Mouse (Mus musculus) neural tube, embryonic 12.5 days (tissue): ENCODE measurements around the gene Por. TPM values are rescaled to one million over a fixed set of nuclear protein-coding genes. Genes with fewer than 3 reads are reported as not detected.
A peak's percentile ranks its signal among the peaks of the same experiment; 100 is the strongest.

Experiments used
- ATAC-seq: fragments of 200-750 bp; cut with Nextera tagmentation; 2 replicates; pipeline ENCODE4 v1.8.0; 2017; ENCODE audit warnings: low read depth, mild to moderate bottlenecking, moderate TSS enrichment, moderate library complexity; ENCODE audit not compliant: low FRiP score
- H3K27ac ChIP-seq: fragments of 300-500 bp; sonication (generic); 2 replicates; pipeline ENCODE4 v1.5.1; 2016
- H3K27me3 ChIP-seq: fragments of 300-500 bp; sonication (generic); replicated peaks from 2 replicates; pipeline ENCODE4 v1.6.1; 2016; ENCODE audit warnings: mild to moderate bottlenecking
- H3K36me3 ChIP-seq: fragments of 300-500 bp; sonication (generic); 2 replicates; pipeline ENCODE4 v1.6.1; 2016; ENCODE audit warnings: mild to moderate bottlenecking
- H3K4me1 ChIP-seq: fragments of 300-500 bp; sonication (generic); 2 replicates; pipeline ENCODE4 v1.6.1; 2016
- H3K4me2 ChIP-seq: fragments of 300-500 bp; sonication (generic); replicated peaks from 2 replicates; pipeline ENCODE4 v1.6.1; 2016; ENCODE audit warnings: mild to moderate bottlenecking
- H3K4me3 ChIP-seq: fragments of 300-500 bp; sonication (generic); 2 replicates; pipeline ENCODE4 v1.5.1; 2016
- H3K9ac ChIP-seq: fragments of 300-500 bp; sonication (generic); 2 replicates; pipeline ENCODE4 v1.6.1; 2016; ENCODE audit warnings: mild to moderate bottlenecking
- H3K9me3 ChIP-seq: fragments of 300-500 bp; sonication (generic); 2 replicates; pipeline ENCODE4 v1.6.1; 2016; ENCODE audit warnings: mild to moderate bottlenecking
- WGBS: fragments of 180-500 bp; shearing (Covaris S2); methylation state at CpG from one replicate; pipeline ENCODE4 v1.1.7; 2016; 5-methylcytosine and 5-hydroxymethylcytosine counted together
- polyA plus RNA-seq: library from polyadenylated mRNA; unstranded; fragments of >200 nt; fragmentation: Nextera tagmentation; extraction: Ambion mirVana; gene quantifications from 2 replicates; pipeline ENCODE4 v1.2.1, GENCODE M21; 2016

Gene Por
- polyA plus RNA-seq, 1 experiment from 2014 or later = 112 TPM

- WGBS = 86% methylated on average over 4 of the region's 4 CpGs
- ATAC-seq = no peak
- H3K4me3 ChIP-seq = no peak overlapping the region
Observed at GRCm38 (mm10) chr5:135659956-135660355, 9.9 kb upstream of the Por start.

DNA sequence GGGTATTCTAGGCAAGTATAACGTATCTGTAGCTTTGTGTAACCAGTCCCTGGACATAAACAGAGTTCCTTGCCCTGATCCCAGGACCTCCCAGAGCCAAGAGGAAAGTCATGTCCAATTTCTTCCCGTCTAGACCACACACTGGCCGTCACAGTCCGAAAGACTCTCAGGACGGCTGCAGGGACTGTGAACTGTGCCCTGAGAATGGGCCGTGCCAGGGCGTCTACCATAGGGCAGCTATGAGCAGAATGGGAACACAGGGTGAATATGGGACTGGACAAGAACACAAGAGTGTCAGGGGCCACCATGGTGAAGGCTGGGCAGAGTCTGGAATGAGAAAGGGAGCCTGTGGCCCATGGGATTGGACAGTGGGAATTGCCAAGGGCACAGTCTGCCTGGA lies 9.3 kb upstream of the Por start:
- WGBS = 88% methylated on average over 7 of the region's 7 CpGs
- H3K27ac ChIP-seq = no peak overlapping the region
- H3K4me3 ChIP-seq = no peak overlapping the region
- H3K36me3 ChIP-seq = no peaks in the 10 kb centered on the region
- no peak overlapping the region for H3K9ac ChIP-seq
- no peak for ATAC-seq
- H3K4me1 ChIP-seq = no peaks in the 10 kb centered on the region
- H3K9me3 ChIP-seq = no peaks in the 10 kb centered on the region
- no peak overlapping the region for H3K4me2 ChIP-seq
- H3K27me3 ChIP-seq = no peaks in the 10 kb centered on the region

More at GRCm38 (mm10) chr5:135659956-135660355, 9.9 kb upstream of the Por start:
- no peaks in the 10 kb centered on the region for H3K36me3 ChIP-seq
- no peak overlapping the region for H3K9ac ChIP-seq
- H3K27me3 ChIP-seq = no peaks in the 10 kb centered on the region
- H3K4me2 ChIP-seq = no peak overlapping the region
- H3K4me1 ChIP-seq = no peaks in the 10 kb centered on the region
- no peak overlapping the region for H3K27ac ChIP-seq
- H3K9me3 ChIP-seq = no peaks in the 10 kb centered on the region

GRCm38 (mm10) chr5:135666890-135667289 lies 2.9 kb upstream of the Por start:
- H3K4me1 ChIP-seq = no peaks in the 10 kb centered on the region
- H3K36me3 ChIP-seq = no peaks in the 10 kb centered on the region
- 90% methylated on average over 5 of the region's 5 CpGs for WGBS
- no peaks in the 10 kb centered on the region for H3K9me3 ChIP-seq
- no peaks in the 10 kb centered on the region for H3K27me3 ChIP-seq
- H3K9ac ChIP-seq = no peak overlapping the region
- no peak overlapping the region for H3K4me3 ChIP-seq
- H3K4me2 ChIP-seq = no peak overlapping the region
- no peak overlapping the region for H3K27ac ChIP-seq
- ATAC-seq = no peak

- no peak overlapping the region for H3K4me3 ChIP-seq
- no peak overlapping the region for H3K27ac ChIP-seq
- no peak for ATAC-seq
- no peaks in the 10 kb centered on the region for H3K9me3 ChIP-seq
- 85% methylated on average over 7 of the region's 7 CpGs for WGBS
- no peak overlapping the region for H3K4me2 ChIP-seq
- no peak overlapping the region for H3K9ac ChIP-seq
- no peaks in the 10 kb centered on the region for H3K36me3 ChIP-seq
- no peaks in the 10 kb centered on the region for H3K27me3 ChIP-seq
- H3K4me1 ChIP-seq = peaks cover 4% of the 10 kb centered on the region
Observed at GRCm38 (mm10) chr5:135668071-135668470, 1.8 kb upstream of the Por start.

- Histone ChIP-seq H3K9ac (no peak overlapping the region), H3K9me3 (no peaks in the 10 kb centered on the region), H3K4me3 (no peak overlapping the region), H3K4me1 (peaks cover 28% of the 10 kb centered on the region), H3K36me3 (no peaks in the 10 kb centered on the region), H3K27ac (no peak overlapping the region), H3K27me3 (no peaks in the 10 kb centered on the region), H3K4me2 (no peak overlapping the region)
- WGBS = 85% methylated on average over 2 of the region's 2 CpGs
- no peak for ATAC-seq
Observed at GRCm38 (mm10) chr5:135670881-135671280, 1.0 kb downstream of the Por start.

DNA sequence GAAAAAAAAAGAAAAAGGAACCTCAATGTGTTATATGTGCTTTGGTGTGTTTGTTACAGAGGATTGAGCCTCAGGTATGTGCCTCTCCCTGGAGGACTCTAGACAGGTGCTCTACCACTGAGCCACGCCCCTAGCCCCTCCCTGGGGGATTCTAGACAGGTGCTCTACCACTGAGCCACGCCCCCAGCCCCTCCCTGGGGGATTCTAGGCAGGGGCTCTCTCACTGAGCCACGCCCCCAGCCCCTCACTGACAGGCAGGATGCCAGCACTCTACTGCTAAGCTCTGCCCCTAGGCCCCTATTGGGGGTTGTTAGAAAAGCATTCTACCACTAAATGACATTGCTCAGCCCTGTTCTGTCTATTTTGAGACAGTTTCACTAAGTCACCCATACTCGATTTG lies 2.7 kb downstream of the Por start:
- Histone ChIP-seq H3K4me2 (no peak overlapping the region), H3K36me3 (no peaks in the 10 kb centered on the region), H3K27me3 (no peaks in the 10 kb centered on the region), H3K4me3 (no peak overlapping the region), H3K9me3 (no peaks in the 10 kb centered on the region), H3K27ac (no peak overlapping the region), H3K4me1 (peaks cover 31% of the 10 kb centered on the region), H3K9ac (no peak overlapping the region)
- WGBS = 70% methylated on average over 4 of the region's 4 CpGs
- ATAC-seq = no peak

- peaks cover 31% of the 10 kb centered on the region for H3K4me1 ChIP-seq
- H3K9me3 ChIP-seq = no peaks in the 10 kb centered on the region
- H3K4me2 ChIP-seq = no peak overlapping the region
- no peaks in the 10 kb centered on the region for H3K27me3 ChIP-seq
- H3K4me3 ChIP-seq = no peak overlapping the region
- H3K9ac ChIP-seq = no peak overlapping the region
- no peak for ATAC-seq
- H3K27ac ChIP-seq = no peak overlapping the region
- WGBS = 52% methylated on average over 5 of the region's 5 CpGs
- H3K36me3 ChIP-seq = no peaks in the 10 kb centered on the region
Observed at GRCm38 (mm10) chr5:135672980-135673379, 3.1 kb downstream of the Por start.

- peak; percentile 79 for ATAC-seq
- H3K27me3 ChIP-seq = no peaks in the 10 kb centered on the region
- 12% methylated on average over 3 of the region's 3 CpGs for WGBS
- H3K27ac ChIP-seq = peak overlapping the region; percentile 23; the same call in 1 of the 2 replicates
- H3K4me3 ChIP-seq = no peak overlapping the region
- no peak overlapping the region for H3K9ac ChIP-seq
- no peaks in the 10 kb centered on the region for H3K9me3 ChIP-seq
- no peaks in the 10 kb centered on the region for H3K36me3 ChIP-seq
- H3K4me2 ChIP-seq = peak overlapping the region; percentile 46
- H3K4me1 ChIP-seq = peaks cover 31% of the 10 kb centered on the region
Observed at GRCm38 (mm10) chr5:135674349-135674775, 4.5 kb downstream of the Por start.

DNA sequence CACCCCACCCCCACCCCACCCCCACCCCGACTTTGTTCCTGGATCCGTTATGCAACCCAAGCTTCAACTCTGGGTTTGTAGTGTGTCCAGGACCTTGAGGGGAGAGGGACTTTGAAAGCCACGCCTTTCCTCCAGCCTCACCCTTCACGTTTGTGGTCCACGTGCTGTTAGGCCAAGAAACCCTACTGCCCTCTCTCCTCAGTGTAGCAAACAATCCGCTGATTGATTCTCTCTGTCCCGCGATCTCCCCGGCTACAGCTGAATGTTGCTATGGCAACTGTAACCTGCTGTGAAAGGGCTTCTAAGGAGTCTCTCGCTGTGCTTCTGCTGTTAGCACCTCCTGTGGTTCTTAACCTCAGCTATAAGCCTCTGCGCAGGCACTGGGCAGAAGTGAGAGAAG lies 5.0 kb downstream of the Por start:
- Histone ChIP-seq H3K9ac (no peak overlapping the region), H3K27ac (peak overlapping the region; percentile 23; the same call in 1 of the 2 replicates), H3K4me3 (no peak overlapping the region), H3K9me3 (no peaks in the 10 kb centered on the region), H3K36me3 (no peaks in the 10 kb centered on the region), H3K4me2 (peak overlapping the region; percentile 46), H3K4me1 (peaks cover 31% of the 10 kb centered on the region), H3K27me3 (no peaks in the 10 kb centered on the region)
- 1% methylated on average over 11 of the region's 11 CpGs for WGBS
- ATAC-seq = peak; percentile 92

DNA sequence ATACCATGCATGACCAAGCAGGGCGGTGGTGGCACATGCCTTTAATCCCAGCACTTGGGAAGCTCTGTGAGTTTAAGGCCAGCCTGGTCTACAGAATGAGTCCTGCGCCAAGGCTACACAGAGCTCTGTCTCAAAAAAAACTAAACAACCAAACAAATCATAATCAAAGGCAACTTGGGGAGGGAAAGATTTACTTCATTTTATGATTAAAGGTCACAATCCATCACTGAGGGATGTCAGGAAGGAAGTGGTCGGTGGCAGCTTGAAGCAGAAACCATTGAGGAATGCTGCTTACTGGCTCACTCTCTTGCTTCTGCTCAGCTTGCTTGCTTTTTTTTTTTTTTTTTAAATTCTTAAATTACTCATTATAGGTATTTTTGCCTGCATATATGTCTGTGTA lies 6.9 kb downstream of the Por start:
- no peaks in the 10 kb centered on the region for H3K9me3 ChIP-seq
- no peak overlapping the region for H3K4me2 ChIP-seq
- no peaks in the 10 kb centered on the region for H3K36me3 ChIP-seq
- no peak overlapping the region for H3K4me3 ChIP-seq
- no peak for ATAC-seq
- peaks cover 31% of the 10 kb centered on the region for H3K4me1 ChIP-seq
- no peak overlapping the region for H3K27ac ChIP-seq
- no peaks in the 10 kb centered on the region for H3K27me3 ChIP-seq
- whole genome bisulfite sequencing = 80% methylated on average over 3 of the region's 3 CpGs
- no peak overlapping the region for H3K9ac ChIP-seq

DNA sequence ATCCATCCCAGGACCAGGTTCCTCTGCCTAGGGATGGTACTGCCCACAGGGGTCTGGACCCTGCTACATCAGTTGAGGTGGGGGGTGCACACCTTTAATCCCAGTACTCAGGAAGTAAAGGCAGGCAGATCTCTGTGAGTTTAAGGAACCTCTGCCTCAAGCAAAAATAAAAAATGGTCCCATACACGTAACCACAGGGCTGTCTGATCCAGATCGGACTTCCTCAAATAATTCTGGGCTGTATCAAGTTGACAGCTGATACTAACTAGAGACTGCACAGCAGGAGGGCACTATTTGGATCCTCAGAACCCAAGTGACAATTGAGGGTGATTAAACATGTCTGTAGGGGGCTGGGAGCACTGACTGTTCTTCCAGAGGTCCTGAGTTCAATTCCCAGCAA lies 7.4 kb downstream of the Por start:
- 90% methylated on average over 2 of the region's 2 CpGs for WGBS
- Histone ChIP-seq H3K9ac (no peak overlapping the region), H3K4me2 (no peak overlapping the region), H3K9me3 (no peaks in the 10 kb centered on the region), H3K4me3 (no peak overlapping the region), H3K4me1 (peaks cover 31% of the 10 kb centered on the region), H3K36me3 (no peaks in the 10 kb centered on the region), H3K27ac (no peak overlapping the region), H3K27me3 (no peaks in the 10 kb centered on the region)
- no peak for ATAC-seq

DNA sequence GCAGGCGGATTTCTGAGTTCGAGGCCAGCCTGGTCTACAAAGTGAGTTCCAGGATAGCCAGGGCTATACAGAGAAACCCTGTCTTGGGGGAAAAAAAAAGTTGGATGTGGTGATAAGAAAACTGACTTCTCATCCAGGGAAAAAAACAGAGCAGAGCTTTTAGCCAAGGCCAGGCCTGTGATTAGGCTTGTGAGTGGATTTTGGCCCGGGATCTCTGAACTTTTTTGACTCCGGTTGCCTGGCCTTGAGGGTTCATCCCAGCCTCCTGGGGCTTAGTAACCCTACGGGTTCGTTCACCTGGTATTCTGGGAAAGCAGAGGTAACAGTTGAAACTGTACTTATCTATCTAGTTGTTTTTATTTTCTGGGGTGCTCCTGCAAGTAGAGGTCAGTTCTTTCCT lies 8.6 kb downstream of the Por start:
- H3K9ac ChIP-seq = no peak overlapping the region
- ATAC-seq = no peak
- no peaks in the 10 kb centered on the region for H3K27me3 ChIP-seq
- no peaks in the 10 kb centered on the region for H3K9me3 ChIP-seq
- H3K36me3 ChIP-seq = no peaks in the 10 kb centered on the region
- no peak overlapping the region for H3K4me3 ChIP-seq
- H3K4me2 ChIP-seq = no peak overlapping the region
- WGBS = 91% methylated on average over 6 of the region's 6 CpGs
- H3K27ac ChIP-seq = no peak overlapping the region
- peaks cover 25% of the 10 kb centered on the region for H3K4me1 ChIP-seq

DNA sequence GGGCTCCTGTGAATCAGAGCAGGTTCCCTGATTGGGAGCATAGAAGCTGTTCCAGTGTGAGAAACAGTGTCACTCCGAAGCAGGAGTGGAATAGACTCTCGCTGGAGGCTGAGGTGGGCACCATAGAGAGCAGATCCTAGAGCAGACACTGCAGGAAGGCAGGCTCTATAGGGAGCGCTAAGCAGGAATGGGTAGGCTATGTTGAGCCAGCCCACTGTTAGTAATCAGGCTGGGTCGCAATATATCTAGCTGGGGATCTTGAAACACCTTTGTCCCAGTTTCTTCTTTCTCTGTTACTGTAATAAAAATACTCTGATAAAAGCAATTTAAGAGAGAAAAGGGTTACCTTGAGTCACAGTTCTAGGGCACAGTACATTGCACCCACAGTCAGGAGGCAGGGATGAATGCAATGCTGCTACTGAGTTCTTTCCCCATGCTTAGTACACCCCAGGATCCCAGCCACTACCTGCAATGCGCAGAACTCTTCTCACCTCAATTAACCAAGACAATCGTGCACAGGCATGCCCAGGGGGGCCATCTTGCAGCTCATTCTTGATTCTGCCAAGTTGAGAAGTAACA lies 11.2 kb downstream of the Por start:
- ATAC-seq = no peak
- Histone ChIP-seq H3K9me3 (no peaks in the 10 kb centered on the region), H3K27me3 (no peaks in the 10 kb centered on the region), H3K9ac (no peak overlapping the region), H3K27ac (no peak overlapping the region), H3K4me3 (no peak overlapping the region), H3K4me2 (no peak overlapping the region), H3K36me3 (no peaks in the 10 kb centered on the region), H3K4me1 (peaks cover 1% of the 10 kb centered on the region; the same call in 1 of the 2 replicates)
- 85% methylated on average over 6 of the region's 6 CpGs for WGBS
